Mouse (Mus musculus) CD8-positive naive resting alpha-beta T cell, adult 2 months (primary cell): Measurements from ENCODE around the gene Gtf2h1.

Experiments used
- DNase-seq, 2 experiments: peaks; one replicate each; pipeline ENCODE4 v3.0.0; 2022; ENCODE audit warnings: low read depth in 2 of 2, low spot score in 2 of 2

Gene Gtf2h1

GRCm38 (mm10) chr7:46849287-46849686 lies 53.4 kb downstream of the Gtf2h1 start:
- no peak for DNase-seq

- no peak for DNase-seq
These were observed 55.1 kb downstream of the Gtf2h1 start for GRCm38 (mm10) chr7:46851026-46851425.

- no peak for DNase-seq
These were observed 56.8 kb downstream of the Gtf2h1 start for GRCm38 (mm10) chr7:46852666-46853065.

- DNase-seq, result no peak
These were observed 57.5 kb downstream of the Gtf2h1 start for GRCm38 (mm10) chr7:46853365-46853764.

GRCm38 (mm10) chr7:46855866-46856560 lies 60.1 kb downstream of the Gtf2h1 start:
- DNase-seq, result no peak

GRCm38 (mm10) chr7:46857436-46857835 lies 61.5 kb downstream of the Gtf2h1 start:
- no peak for DNase-seq

- DNase-seq, result no peak
These were observed 63.1 kb downstream of the Gtf2h1 start for GRCm38 (mm10) chr7:46859031-46859430.

- no peak for DNase-seq
These were observed 65.1 kb downstream of the Gtf2h1 start, which contains the start of gene Ldhc for GRCm38 (mm10) chr7:46860996-46861395. Gene Ldhc (plus strand): TSS chr7:46861203.

GRCm38 (mm10) chr7:46871988-46872387 lies 76.1 kb downstream of the Gtf2h1 start:
- no peak for DNase-seq
